Mouse (Mus musculus) embryonic facial prominence, embryonic 15.5 days (tissue): Measurements from ENCODE around the gene Nudt3. TPM values are rescaled to one million over a fixed set of nuclear protein-coding genes. Genes with fewer than 3 reads are reported as not detected.

Experiments used
- ATAC-seq: fragments of 200-750 bp; cut with Nextera tagmentation; 2 replicates; pipeline ENCODE4 v1.8.0; 2017; ENCODE audit warnings: low read depth, moderate TSS enrichment; ENCODE audit not compliant: insufficient number of reproducible peaks, low FRiP score, low TSS enrichment
- H3K27ac ChIP-seq: fragments of 300-500 bp; sonication (generic); replicated peaks from 2 replicates; pipeline ENCODE4 v1.5.1; 2015; ENCODE audit warnings: mild to moderate bottlenecking, inconsistent platforms
- H3K27me3 ChIP-seq: fragments of 300-500 bp; sonication (generic); 2 replicates; pipeline ENCODE4 v1.6.1; 2015; ENCODE audit warnings: inconsistent platforms
- H3K36me3 ChIP-seq: fragments of 300-500 bp; sonication (generic); 2 replicates; pipeline ENCODE4 v1.6.1; 2015; ENCODE audit warnings: mild to moderate bottlenecking, inconsistent platforms
- H3K4me1 ChIP-seq: fragments of 300-500 bp; sonication (generic); 2 replicates; pipeline ENCODE4 v1.6.1; 2015; ENCODE audit warnings: inconsistent platforms
- H3K4me2 ChIP-seq: fragments of 300-500 bp; sonication (generic); replicated peaks from 2 replicates; pipeline ENCODE4 v1.6.1; 2015; ENCODE audit warnings: mild to moderate bottlenecking, inconsistent platforms
- H3K4me3 ChIP-seq: fragments of 300-500 bp; sonication (generic); replicated peaks from 2 replicates; pipeline ENCODE4 v1.5.1; 2015; ENCODE audit warnings: mild to moderate bottlenecking, inconsistent platforms
- H3K9ac ChIP-seq: fragments of 300-500 bp; sonication (generic); 2 replicates; pipeline ENCODE4 v1.6.1; 2015; ENCODE audit warnings: inconsistent platforms
- H3K9me3 ChIP-seq: fragments of 300-500 bp; sonication (generic); replicated peaks from 2 replicates; pipeline ENCODE4 v1.6.1; 2016; ENCODE audit warnings: inconsistent platforms
- WGBS: fragments of 180-500 bp; shearing (Covaris S2); methylation state at CpG from one replicate; pipeline ENCODE4 v1.1.7; 2015; 5-methylcytosine and 5-hydroxymethylcytosine counted together
- polyA plus RNA-seq: library from polyadenylated mRNA; unstranded; fragments of >200 nt; fragmentation: Nextera tagmentation; extraction: Ambion mirVana; gene quantifications from 2 replicates; pipeline ENCODE4 v1.2.1, GENCODE M21; 2015

Gene Nudt3
- polyA plus RNA-seq, result 98.7 and 99.3 TPM in 2 replicates

GRCm38 (mm10) chr17:27623360-27624326 lies at the start of gene Nudt3:
Gene Nudt3 (minus strand): TSS chr17:27623495.
- H3K9ac ChIP-seq, result peak within 1 kb of the TSS; percentile 92
- peak within 1 kb of the TSS; percentile 90 for H3K27ac ChIP-seq
- H3K27me3 ChIP-seq, result no peaks in the 10 kb centered on the region
- peak; percentile 90 for ATAC-seq
- peaks cover 43% of the 10 kb centered on the region for H3K4me1 ChIP-seq
- peak within 1 kb of the TSS; percentile 72 for H3K4me2 ChIP-seq
- no peaks in the 10 kb centered on the region for H3K36me3 ChIP-seq
- no peaks in the 10 kb centered on the region for H3K9me3 ChIP-seq
- H3K4me3 ChIP-seq, result peak within 1 kb of the TSS; percentile 89
- 7% methylated on average over 91 of the region's 91 CpGs for WGBS

GRCm38 (mm10) chr17:27671720-27672119 lies 48.4 kb upstream of the Nudt3 start:
- Histone ChIP-seq H3K4me3 (no peak overlapping the region), H3K9ac (no peak overlapping the region), H3K4me2 (no peak overlapping the region), H3K9me3 (no peaks in the 10 kb centered on the region), H3K36me3 (no peaks in the 10 kb centered on the region), H3K27me3 (no peaks in the 10 kb centered on the region), H3K27ac (no peak overlapping the region), H3K4me1 (no peaks in the 10 kb centered on the region)
- whole genome bisulfite sequencing, result 84% methylated on average over 6 of the region's 6 CpGs
- no peak for ATAC-seq

GRCm38 (mm10) chr17:27658767-27659166 lies 35.5 kb upstream of the Nudt3 start:
- no peak overlapping the region for H3K4me3 ChIP-seq
- no peak for ATAC-seq
- H3K9ac ChIP-seq, result no peak overlapping the region
- H3K9me3 ChIP-seq, result no peaks in the 10 kb centered on the region
- peaks cover 22% of the 10 kb centered on the region for H3K27me3 ChIP-seq
- 68% methylated on average over 7 of the region's 7 CpGs for WGBS
- H3K36me3 ChIP-seq, result no peaks in the 10 kb centered on the region
- H3K4me2 ChIP-seq, result no peak overlapping the region
- H3K27ac ChIP-seq, result no peak overlapping the region
- peaks cover 18% of the 10 kb centered on the region for H3K4me1 ChIP-seq

- no peaks in the 10 kb centered on the region for H3K36me3 ChIP-seq
- H3K9me3 ChIP-seq, result no peaks in the 10 kb centered on the region
- peaks cover 22% of the 10 kb centered on the region for H3K27me3 ChIP-seq
- no peak for ATAC-seq
- no peak overlapping the region for H3K4me3 ChIP-seq
- H3K27ac ChIP-seq, result no peak overlapping the region
- H3K9ac ChIP-seq, result no peak overlapping the region
- H3K4me2 ChIP-seq, result no peak overlapping the region
- WGBS, result 69% methylated on average over 8 of the region's 8 CpGs
- peaks cover 18% of the 10 kb centered on the region for H3K4me1 ChIP-seq
Measured at GRCm38 (mm10) chr17:27657123-27657522, 33.8 kb upstream of the Nudt3 start.

GRCm38 (mm10) chr17:27656414-27656813 lies 33.1 kb upstream of the Nudt3 start:
- peaks cover 22% of the 10 kb centered on the region for H3K27me3 ChIP-seq
- H3K4me2 ChIP-seq, result peak overlapping the region; percentile 96
- peaks cover 18% of the 10 kb centered on the region for H3K4me1 ChIP-seq
- peak overlapping the region; percentile 50; the same call in 1 of the 2 replicates for H3K4me3 ChIP-seq
- ATAC-seq, result no peak
- no peaks in the 10 kb centered on the region for H3K36me3 ChIP-seq
- no peak overlapping the region for H3K9ac ChIP-seq
- no peaks in the 10 kb centered on the region for H3K9me3 ChIP-seq
- WGBS, result 14% methylated on average over 5 of the region's 5 CpGs
- H3K27ac ChIP-seq, result no peak overlapping the region

- Histone ChIP-seq H3K27me3 (peaks cover 22% of the 10 kb centered on the region), H3K4me3 (peak overlapping the region; percentile 50), H3K27ac (no peak overlapping the region), H3K4me2 (peak overlapping the region; percentile 96), H3K36me3 (no peaks in the 10 kb centered on the region), H3K4me1 (peaks cover 18% of the 10 kb centered on the region), H3K9me3 (no peaks in the 10 kb centered on the region), H3K9ac (no peak overlapping the region)
- 0 out of 2 replicates have a peak, but pooled peaks have one; percentile 13 for ATAC-seq
- WGBS, result 3% methylated on average over 13 of the region's 14 CpGs
Measured at GRCm38 (mm10) chr17:27656011-27656399, 32.7 kb upstream of the Nudt3 start.

GRCm38 (mm10) chr17:27655089-27656010 lies 32.1 kb upstream of the Nudt3 start, which contains the start of gene Pacsin1:
Gene Pacsin1 (plus strand): TSS chr17:27655509.
- Histone ChIP-seq H3K9ac (0 out of 2 replicates have a peak within 1 kb of the TSS, but pooled peaks have one; percentile 13), H3K4me2 (peak within 1 kb of the TSS; percentile 96), H3K4me3 (peak within 1 kb of the TSS; percentile 50), H3K9me3 (no peaks in the 10 kb centered on the region), H3K36me3 (no peaks in the 10 kb centered on the region), H3K27ac (no peak within 1 kb of the TSS), H3K27me3 (peaks cover 22% of the 10 kb centered on the region), H3K4me1 (peaks cover 18% of the 10 kb centered on the region)
- WGBS, result 1% methylated on average over 65 of the region's 65 CpGs
- ATAC-seq, result peak; percentile 71; the same call in 1 of the 2 replicates

- H3K27me3 ChIP-seq, result peaks cover 22% of the 10 kb centered on the region
- no peaks in the 10 kb centered on the region for H3K36me3 ChIP-seq
- ATAC-seq, result no peak
- H3K9me3 ChIP-seq, result no peaks in the 10 kb centered on the region
- no peak overlapping the region for H3K4me3 ChIP-seq
- H3K9ac ChIP-seq, result no peak overlapping the region
- H3K4me2 ChIP-seq, result no peak overlapping the region
- H3K27ac ChIP-seq, result no peak overlapping the region
- WGBS, result 70% methylated on average over 10 of the region's 10 CpGs
- peaks cover 18% of the 10 kb centered on the region for H3K4me1 ChIP-seq
Measured at GRCm38 (mm10) chr17:27653253-27653959, 30.1 kb upstream of the Nudt3 start.

- peaks cover 22% of the 10 kb centered on the region for H3K27me3 ChIP-seq
- no peak overlapping the region for H3K4me3 ChIP-seq
- H3K4me2 ChIP-seq, result no peak overlapping the region
- WGBS, result 83% methylated on average over 23 of the region's 23 CpGs
- no peak overlapping the region for H3K27ac ChIP-seq
- peaks cover 18% of the 10 kb centered on the region for H3K4me1 ChIP-seq
- H3K9ac ChIP-seq, result no peak overlapping the region
- ATAC-seq, result no peak
- H3K9me3 ChIP-seq, result no peaks in the 10 kb centered on the region
- H3K36me3 ChIP-seq, result no peaks in the 10 kb centered on the region
Measured at GRCm38 (mm10) chr17:27652046-27652790, 28.9 kb upstream of the Nudt3 start.

GRCm38 (mm10) chr17:27650586-27650985 lies 27.3 kb upstream of the Nudt3 start:
- ATAC-seq, result no peak
- Histone ChIP-seq H3K4me2 (no peak overlapping the region), H3K27me3 (peaks cover 10% of the 10 kb centered on the region), H3K9me3 (no peaks in the 10 kb centered on the region), H3K4me3 (no peak overlapping the region), H3K9ac (no peak overlapping the region), H3K27ac (no peak overlapping the region), H3K4me1 (peaks cover 7% of the 10 kb centered on the region), H3K36me3 (no peaks in the 10 kb centered on the region)
- WGBS, result 79% methylated on average over 13 of the region's 13 CpGs
